In the genomic region with DNA sequence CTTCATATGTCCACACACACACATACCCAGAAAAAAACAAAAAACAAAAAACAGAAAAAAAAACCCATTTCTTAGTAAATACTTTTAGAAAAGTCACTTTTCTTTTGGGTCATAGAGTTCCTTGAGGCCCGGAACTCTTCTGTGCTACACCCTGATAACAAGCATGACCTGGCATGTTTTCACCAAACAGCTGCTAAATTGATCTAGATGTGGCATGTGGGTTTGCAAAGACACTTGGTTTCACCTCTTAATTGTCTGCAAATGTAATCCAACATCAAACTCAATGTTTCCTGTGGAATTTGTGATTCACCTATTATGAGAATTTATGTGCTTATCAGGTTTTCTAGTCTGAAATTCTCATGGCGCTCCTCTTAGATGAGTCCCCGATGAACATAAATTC, we compare ENCODE assay signal across 26 mouse cellular contexts.
"Had no signal": no experiment of that assay in that cellular context is flagged by ENCODE, and none has a peak within 500 bp of the region (broad histone marks: within the 10 kb centered on the region; RNA-seq: fewer than 3 reads in every experiment).

No protein-coding gene starts in this region.

- H3K27me3 ChIP-seq: heart, embryonic 12.5 days; hindbrain, embryonic 12.5 days; kidney, embryonic 15.5 days; limb, embryonic 13.5 days; limb, embryonic 15.5 days had no signal

- H3K9me3 ChIP-seq: heart, embryonic 10.5 days; heart, embryonic 12.5 days; hindbrain, embryonic 10.5 days; hindbrain, embryonic 12.5 days; kidney, embryonic 15.5 days; limb, embryonic 13.5 days; limb, embryonic 15.5 days had no signal

- DNase-seq: gastrocnemius, adult 2 months; gastrocnemius, postnatal 10 days; gastrocnemius, postnatal 25 days; heart, adult 2 months; heart, postnatal 10 days; heart, postnatal 4 days; kidney, adult 11 months; kidney, adult 2 months; kidney, adult 9 months; kidney, postnatal 14 days; kidney, postnatal 36 days; layer of hippocampus, adult 9-11 months; layer of hippocampus, postnatal 36 days; left cerebral cortex, postnatal 4 days had no signal

- H3K36me3 ChIP-seq: heart, embryonic 10.5 days; heart, embryonic 12.5 days; hindbrain, embryonic 10.5 days; hindbrain, embryonic 12.5 days; kidney, embryonic 15.5 days; limb, embryonic 13.5 days; limb, embryonic 15.5 days had no signal

- H3K27ac ChIP-seq: gastrocnemius, adult 2 months; heart, adult 2 months; heart, embryonic 10.5 days; hindbrain, embryonic 10.5 days; hindbrain, embryonic 12.5 days; hindbrain, embryonic 14.5 days; kidney, embryonic 15.5 days; kidney, postnatal 0 days; limb, embryonic 13.5 days; limb, embryonic 15.5 days; liver, embryonic 14.5 days had no signal

- H3K4me1 ChIP-seq: heart, embryonic 10.5 days; heart, embryonic 12.5 days; hindbrain, embryonic 12.5 days; kidney, embryonic 15.5 days; limb, embryonic 13.5 days had no signal

- ATAC-seq: hindbrain, embryonic 16.5 days; intestine, embryonic 16.5 days had no signal

- H3K4me3 ChIP-seq: gastrocnemius, adult 2 months; heart, adult 2 months; heart, embryonic 10.5 days; heart, embryonic 12.5 days; hindbrain, embryonic 10.5 days; hindbrain, embryonic 12.5 days; kidney, embryonic 15.5 days; limb, embryonic 13.5 days; limb, embryonic 15.5 days had no signal
